Mouse (Mus musculus): ENCODE results near the gene Klk1b21. TPM values are rescaled to one million over a fixed set of nuclear protein-coding genes. Genes with fewer than 3 reads are reported as not detected.
"Not testable (repeated sequence)": the region's sequence is repeated elsewhere in the genome, so short reads cannot be mapped to it uniquely, and the experiment has no call there.

The Klk1b21 gene
- polyA plus RNA-seq (2015; fragmentation: Nextera tagmentation; extraction: Ambion mirVana), result not detected in 2 replicates

- H3K9me3 ChIP-seq (ENCODE audit: control insufficient read depth, low read length); H3K4me3 ChIP-seq (ENCODE audit: low read length); ATAC-seq (ENCODE audit: low read depth); H3K9ac ChIP-seq (ENCODE audit: low read length); H3K4me1 ChIP-seq (replicated peaks; ENCODE audit: control insufficient read depth, insufficient read depth, low read length); H3K27ac ChIP-seq (ENCODE audit: low read length); H3K27me3 ChIP-seq (ENCODE audit: control insufficient read depth, insufficient read depth, low read depth, low read length); H3K4me2 ChIP-seq (ENCODE audit: low read depth, low read length); H3K36me3 ChIP-seq (ENCODE audit: control insufficient read depth, insufficient read depth, low read length): not testable (repeated sequence)
- WGBS, result 76% methylated on average over 3 of the region's 3 CpGs
These were observed at the start of gene Klk1b21 for GRCm38 (mm10) chr7:44102028-44102427. Gene Klk1b21 (plus strand): TSS chr7:44102328.

- H3K9me3 ChIP-seq (ENCODE audit: control insufficient read depth, low read length), result no peaks in the 10 kb centered on the region
- H3K36me3 ChIP-seq (ENCODE audit: control insufficient read depth, insufficient read depth, low read length), result no peaks in the 10 kb centered on the region
- no peaks in the 10 kb centered on the region for H3K4me1 ChIP-seq (replicated peaks; ENCODE audit: control insufficient read depth, insufficient read depth, low read length)
- no peaks in the 10 kb centered on the region for H3K27me3 ChIP-seq (ENCODE audit: control insufficient read depth, insufficient read depth, low read depth, low read length)
- whole genome bisulfite sequencing, result 59% methylated on average over 2 of the region's 2 CpGs
- H3K4me3 ChIP-seq (ENCODE audit: low read length), result no peak overlapping the region
- no peak overlapping the region for H3K4me2 ChIP-seq (ENCODE audit: low read depth, low read length)
- no peak for ATAC-seq (ENCODE audit: low read depth)
- H3K27ac ChIP-seq (ENCODE audit: low read length), result no peak overlapping the region
- H3K9ac ChIP-seq (ENCODE audit: low read length), result no peak overlapping the region
These were observed 30.0 kb upstream of the Klk1b21 start for GRCm38 (mm10) chr7:44072117-44072516.

GRCm38 (mm10) chr7:44077703-44078102 lies 24.4 kb upstream of the Klk1b21 start:
- Histone ChIP-seq H3K9me3 (ENCODE audit: control insufficient read depth, low read length) (no peaks in the 10 kb centered on the region), H3K9ac (ENCODE audit: low read length) (no peak overlapping the region), H3K4me1 (replicated peaks; ENCODE audit: control insufficient read depth, insufficient read depth, low read length) (no peaks in the 10 kb centered on the region), H3K27ac (ENCODE audit: low read length) (no peak overlapping the region), H3K36me3 (ENCODE audit: control insufficient read depth, insufficient read depth, low read length) (no peaks in the 10 kb centered on the region), H3K27me3 (ENCODE audit: control insufficient read depth, insufficient read depth, low read depth, low read length) (no peaks in the 10 kb centered on the region), H3K4me2 (ENCODE audit: low read depth, low read length) (no peak overlapping the region), H3K4me3 (ENCODE audit: low read length) (no peak overlapping the region)
- 38% methylated on average over 1 of the region's 1 CpGs for WGBS
- ATAC-seq (ENCODE audit: low read depth), result no peak

- no peak overlapping the region for H3K4me3 ChIP-seq (ENCODE audit: low read length)
- 83% methylated on average over 1 of the region's 1 CpGs for WGBS
- no peak overlapping the region for H3K9ac ChIP-seq (ENCODE audit: low read length)
- H3K9me3 ChIP-seq (ENCODE audit: control insufficient read depth, low read length), result no peaks in the 10 kb centered on the region
- ATAC-seq (ENCODE audit: low read depth), result no peak
- H3K27ac ChIP-seq (ENCODE audit: low read length), result no peak overlapping the region
- H3K4me1 ChIP-seq (replicated peaks; ENCODE audit: control insufficient read depth, insufficient read depth, low read length), result no peaks in the 10 kb centered on the region
- H3K27me3 ChIP-seq (ENCODE audit: control insufficient read depth, insufficient read depth, low read depth, low read length), result no peaks in the 10 kb centered on the region
- H3K4me2 ChIP-seq (ENCODE audit: low read depth, low read length), result no peak overlapping the region
- no peaks in the 10 kb centered on the region for H3K36me3 ChIP-seq (ENCODE audit: control insufficient read depth, insufficient read depth, low read length)
These were observed 6.0 kb upstream of the Klk1b21 start for GRCm38 (mm10) chr7:44096111-44096510.

GRCm38 (mm10) chr7:44112373-44112772 lies 10.2 kb downstream of the Klk1b21 start, which contains the start of gene Klk1b22:
Gene Klk1b22 (plus strand): TSS chr7:44112673.
- Histone ChIP-seq H3K27ac (ENCODE audit: low read length) (no peak within 1 kb of the TSS), H3K4me3 (ENCODE audit: low read length) (no peak within 1 kb of the TSS), H3K27me3 (ENCODE audit: control insufficient read depth, insufficient read depth, low read depth, low read length) (no peaks in the 10 kb centered on the region), H3K36me3 (ENCODE audit: control insufficient read depth, insufficient read depth, low read length) (no peaks in the 10 kb centered on the region), H3K9ac (ENCODE audit: low read length) (no peak within 1 kb of the TSS), H3K4me2 (ENCODE audit: low read depth, low read length) (no peak within 1 kb of the TSS), H3K9me3 (ENCODE audit: control insufficient read depth, low read length) (no peaks in the 10 kb centered on the region), H3K4me1 (replicated peaks; ENCODE audit: control insufficient read depth, insufficient read depth, low read length) (no peaks in the 10 kb centered on the region)
- 57% methylated on average over 4 of the region's 4 CpGs for WGBS
- ATAC-seq (ENCODE audit: low read depth), result no peak

- Histone ChIP-seq H3K4me3 (ENCODE audit: low read length) (no peak overlapping the region), H3K9me3 (ENCODE audit: control insufficient read depth, low read length) (no peaks in the 10 kb centered on the region), H3K36me3 (ENCODE audit: control insufficient read depth, insufficient read depth, low read length) (no peaks in the 10 kb centered on the region), H3K27me3 (ENCODE audit: control insufficient read depth, insufficient read depth, low read depth, low read length) (no peaks in the 10 kb centered on the region), H3K27ac (ENCODE audit: low read length) (no peak overlapping the region), H3K4me1 (replicated peaks; ENCODE audit: control insufficient read depth, insufficient read depth, low read length) (no peaks in the 10 kb centered on the region), H3K9ac (ENCODE audit: low read length) (no peak overlapping the region), H3K4me2 (ENCODE audit: low read depth, low read length) (no peak overlapping the region)
- no peak for ATAC-seq (ENCODE audit: low read depth)
- WGBS, result 83% methylated on average over 6 of the region's 6 CpGs
These were observed 21.3 kb downstream of the Klk1b21 start for GRCm38 (mm10) chr7:44123445-44123844.

- H3K27me3 ChIP-seq (ENCODE audit: control insufficient read depth, insufficient read depth, low read depth, low read length), result no peaks in the 10 kb centered on the region
- H3K4me3 ChIP-seq (ENCODE audit: low read length), result no peak within 1 kb of the TSS
- H3K9me3 ChIP-seq (ENCODE audit: control insufficient read depth, low read length), result no peaks in the 10 kb centered on the region
- no peak within 1 kb of the TSS for H3K9ac ChIP-seq (ENCODE audit: low read length)
- WGBS, result 83% methylated on average over 3 of the region's 3 CpGs
- no peak within 1 kb of the TSS for H3K4me2 ChIP-seq (ENCODE audit: low read depth, low read length)
- H3K27ac ChIP-seq (ENCODE audit: low read length), result no peak within 1 kb of the TSS
- no peaks in the 10 kb centered on the region for H3K4me1 ChIP-seq (replicated peaks; ENCODE audit: control insufficient read depth, insufficient read depth, low read length)
- ATAC-seq (ENCODE audit: low read depth), result no peak
- no peaks in the 10 kb centered on the region for H3K36me3 ChIP-seq (ENCODE audit: control insufficient read depth, insufficient read depth, low read length)
These were observed 34.3 kb downstream of the Klk1b21 start, which contains the start of gene Klk1b16 for GRCm38 (mm10) chr7:44136467-44136866. Gene Klk1b16 (plus strand): TSS chr7:44136767.

Other genes starting within 250 kb of the Klk1b21 start
- gene Klk4, start 221.2 kb upstream of the Klk1b21 start, polyA plus RNA-seq (2015; fragmentation: Nextera tagmentation; extraction: Ambion mirVana), result not detected in 2 replicates
- gene Klk15, start 168.6 kb upstream of the Klk1b21 start, polyA plus RNA-seq (2015; fragmentation: Nextera tagmentation; extraction: Ambion mirVana), result not detected in 2 replicates
- gene Klk1b8, start 151.7 kb upstream of the Klk1b21 start, polyA plus RNA-seq (2015; fragmentation: Nextera tagmentation; extraction: Ambion mirVana), result not detected in 2 replicates
- gene Klk1b1, start 135.6 kb upstream of the Klk1b21 start, polyA plus RNA-seq (2015; fragmentation: Nextera tagmentation; extraction: Ambion mirVana), result not detected in 2 replicates
- not detected in 2 replicates for gene Klk1b9, start 126.3 kb upstream of the Klk1b21 start, polyA plus RNA-seq (2015; fragmentation: Nextera tagmentation; extraction: Ambion mirVana)
- not detected in 2 replicates for gene Klk1b11, start 106.5 kb upstream of the Klk1b21 start, polyA plus RNA-seq (2015; fragmentation: Nextera tagmentation; extraction: Ambion mirVana)
- gene Klk1b26, start 90.2 kb upstream of the Klk1b21 start, polyA plus RNA-seq (2015; fragmentation: Nextera tagmentation; extraction: Ambion mirVana), result not detected in 2 replicates
- not detected in 2 replicates for gene Klk1b27, start 50.0 kb upstream of the Klk1b21 start, polyA plus RNA-seq (2015; fragmentation: Nextera tagmentation; extraction: Ambion mirVana)
- gene Klk1b22, start 10.3 kb downstream of the Klk1b21 start, polyA plus RNA-seq (2015; fragmentation: Nextera tagmentation; extraction: Ambion mirVana), result not detected in 2 replicates
- gene Klk1b16, start 34.4 kb downstream of the Klk1b21 start, polyA plus RNA-seq (2015; fragmentation: Nextera tagmentation; extraction: Ambion mirVana), result not detected in 2 replicates
- gene Klk1b24, start 85.9 kb downstream of the Klk1b21 start, polyA plus RNA-seq (2015; fragmentation: Nextera tagmentation; extraction: Ambion mirVana), result not detected in 2 replicates
- gene Klk1b3, start 95.9 kb downstream of the Klk1b21 start, polyA plus RNA-seq (2015; fragmentation: Nextera tagmentation; extraction: Ambion mirVana), result not detected in 2 replicates
- not detected in 2 replicates for gene Klk1b4, start 105.1 kb downstream of the Klk1b21 start, polyA plus RNA-seq (2015; fragmentation: Nextera tagmentation; extraction: Ambion mirVana)
- gene Klk1b5, start 113.6 kb downstream of the Klk1b21 start, polyA plus RNA-seq (2015; fragmentation: Nextera tagmentation; extraction: Ambion mirVana), result not detected in 2 replicates
- gene Klk1, start 123.0 kb downstream of the Klk1b21 start, polyA plus RNA-seq (2015; fragmentation: Nextera tagmentation; extraction: Ambion mirVana), result not detected in 2 replicates
- gene Gm36864, start 133.8 kb downstream of the Klk1b21 start, polyA plus RNA-seq (2015; fragmentation: Nextera tagmentation; extraction: Ambion mirVana), result not detected in 2 replicates
- gene 1700028J19Rik, start 144.4 kb downstream of the Klk1b21 start, polyA plus RNA-seq (2015; fragmentation: Nextera tagmentation; extraction: Ambion mirVana), result 0.96 and 0.97 TPM in 2 replicates
- 113 and 123 TPM in 2 replicates for gene 2410002F23Rik, start 144.4 kb downstream of the Klk1b21 start, polyA plus RNA-seq (2015; fragmentation: Nextera tagmentation; extraction: Ambion mirVana)
- gene Acp4, start 155.1 kb downstream of the Klk1b21 start, polyA plus RNA-seq (2015; fragmentation: Nextera tagmentation; extraction: Ambion mirVana), result not detected in 2 replicates
- gene Gm15517, start 159.1 kb downstream of the Klk1b21 start, polyA plus RNA-seq (2015; fragmentation: Nextera tagmentation; extraction: Ambion mirVana), result not detected in 2 replicates
- gene Clec11a, start 204.6 kb downstream of the Klk1b21 start, polyA plus RNA-seq (2015; fragmentation: Nextera tagmentation; extraction: Ambion mirVana), result 3.0 and 3.2 TPM in 2 replicates
- gene Shank1, start 207.9 kb downstream of the Klk1b21 start, polyA plus RNA-seq (2015; fragmentation: Nextera tagmentation; extraction: Ambion mirVana), result 0.96 and 1.1 TPM in 2 replicates

Measured in lung, embryonic 16.5 days (tissue).